Mouse (Mus musculus): ENCODE measurements around the gene Erg28.

GRCm38 (mm10) chr12:85771356-85771755, 53.0 kb downstream of the Erg28 start:
- TF ChIP-seq CTCF (IDR thresholded peaks at IDR 0.05; ENCODE audit: low read depth) (no peak), EP300 (IDR thresholded peaks at IDR 0.05; ENCODE audit: low read depth) (no peak)
